Mouse (Mus musculus) embryonic facial prominence, embryonic 14.5 days (tissue): ENCODE results near the gene Ccdc69. TPM values are rescaled to one million over a fixed set of nuclear protein-coding genes. Genes with fewer than 3 reads are reported as not detected.

ENCODE experiments used
- ATAC-seq: fragments of 200-750 bp; cut with Nextera tagmentation; 2 replicates; pipeline ENCODE4 v1.8.0; 2017; ENCODE audit warnings: low read depth, moderate number of reproducible peaks, moderate TSS enrichment
- DNase-seq: peaks from one replicate; pipeline ENCODE4 v3.0.0-alpha.2; 2015; ENCODE audit warnings: low spot score
- H3K27ac ChIP-seq: fragments of 300-500 bp; sonication (generic); replicated peaks from 2 replicates; pipeline ENCODE4 v1.5.1; 2014; ENCODE audit warnings: low read depth, mild to moderate bottlenecking, low read length, moderate library complexity
- H3K27me3 ChIP-seq: fragments of 300-500 bp; sonication (generic); replicated peaks from 2 replicates; pipeline ENCODE4 v1.6.1; 2014; ENCODE audit warnings: low read length; ENCODE audit not compliant: control insufficient read depth, insufficient read depth
- H3K36me3 ChIP-seq: fragments of 300-500 bp; sonication (generic); 2 replicates; pipeline ENCODE4 v1.6.1; 2014; ENCODE audit warnings: low read length, mixed read lengths; ENCODE audit not compliant: control insufficient read depth, insufficient read depth
- H3K4me1 ChIP-seq: fragments of 300-500 bp; sonication (generic); 2 replicates; pipeline ENCODE4 v1.6.1; 2014; ENCODE audit warnings: antibody characterized with exemption, low read length; ENCODE audit not compliant: control insufficient read depth, insufficient read depth
- H3K4me2 ChIP-seq: fragments of 300-500 bp; sonication (generic); 2 replicates; pipeline ENCODE4 v1.6.1; 2014; ENCODE audit warnings: low read depth, mild to moderate bottlenecking, low read length, moderate library complexity, mixed read lengths
- H3K4me3 ChIP-seq: fragments of 300-500 bp; sonication (generic); 2 replicates; pipeline ENCODE4 v1.5.1; 2014; ENCODE audit warnings: low read depth, mild to moderate bottlenecking, low read length
- H3K9ac ChIP-seq: fragments of 300-500 bp; sonication (generic); 2 replicates; pipeline ENCODE4 v1.6.1; 2014; ENCODE audit warnings: low read depth, mild to moderate bottlenecking, low read length, moderate library complexity, mixed read lengths
- H3K9me3 ChIP-seq: fragments of 300-500 bp; sonication (generic); 2 replicates; pipeline ENCODE4 v1.6.1; 2016; ENCODE audit warnings: low read length; ENCODE audit not compliant: control insufficient read depth
- WGBS: fragments of 180-500 bp; shearing (Covaris S2); extraction: QIAGEN DNeasy Blood & Tissue Kit; methylation state at CpG from one replicate; pipeline ENCODE4 v1.1.7; 2014; 5-methylcytosine and 5-hydroxymethylcytosine counted together
- polyA plus RNA-seq: library from polyadenylated mRNA; unstranded; fragments of >200 nt; fragmentation: Nextera tagmentation; extraction: Ambion mirVana; gene quantifications from 2 replicates; pipeline ENCODE4 v1.2.1, GENCODE M21; 2014

Ccdc69 gene
- polyA plus RNA-seq, 1 experiment from 2014 or later: 2.7 TPM

- DNase-seq (no peak), ATAC-seq (no peak)
- no peak overlapping the region for H3K9ac ChIP-seq
- no peaks in the 10 kb centered on the region for H3K27me3 ChIP-seq
- peaks cover 11% of the 10 kb centered on the region; the same call in 1 of the 2 replicates for H3K9me3 ChIP-seq
- H3K27ac ChIP-seq: no peak overlapping the region
- WGBS: 81% methylated on average over 7 of the region's 7 CpGs
- no peak overlapping the region for H3K4me3 ChIP-seq
- H3K4me1 ChIP-seq: no peaks in the 10 kb centered on the region
- H3K36me3 ChIP-seq: peaks cover 96% of the 10 kb centered on the region
- H3K4me2 ChIP-seq: no peak overlapping the region
These were observed 72.9 kb downstream of the Ccdc69 start for GRCm38 (mm10) chr11:55004970-55005502.

Other genes with a start within 250 kb of the Ccdc69 start
- 10.6 and 11.3 TPM in 2 replicates for gene Lyrm7, start 217.2 kb downstream of the Ccdc69 start, polyA plus RNA-seq
- gene Hint1, start 211.7 kb downstream of the Ccdc69 start, polyA plus RNA-seq: 583 and 620 TPM in 2 replicates
- gene Gpx3, start 175.7 kb downstream of the Ccdc69 start, polyA plus RNA-seq: 67.7 and 89.8 TPM in 2 replicates
- 20.4 and 21.0 TPM in 2 replicates for gene Tnip1, start 115.2 kb downstream of the Ccdc69 start, polyA plus RNA-seq
- 393 and 439 TPM in 2 replicates for gene Anxa6, start 44.7 kb downstream of the Ccdc69 start, polyA plus RNA-seq
- gene Gm2a, start 20.0 kb upstream of the Ccdc69 start, polyA plus RNA-seq: 28.2 and 30.3 TPM in 2 replicates
- gene Slc36a3, start 73.6 kb upstream of the Ccdc69 start, polyA plus RNA-seq: not detected in 2 replicates
- gene Slc36a2, start 106.9 kb upstream of the Ccdc69 start, polyA plus RNA-seq: 3.3 and 6.3 TPM in 2 replicates
- gene Slc36a1, start 126.2 kb upstream of the Ccdc69 start, polyA plus RNA-seq: 2.3 and 2.6 TPM in 2 replicates